Mouse (Mus musculus) MEL (cell line): ENCODE results near the gene Pikfyve. TPM values are rescaled to one million over a fixed set of nuclear protein-coding genes. Genes with fewer than 3 reads are reported as not detected.
A peak's percentile ranks its signal among the peaks of the same experiment; 100 is the strongest.

ENCODE experiments used
- DNase-seq: peaks from one replicate; pipeline ENCODE4 v3.0.0; 2011; ENCODE audit warnings: low read depth, low spot score
- H3K27ac ChIP-seq: 2 replicates; pipeline ENCODE4 v1.5.1; 2012; ENCODE audit warnings: low read depth, mild to moderate bottlenecking, control low read depth, low read length, moderate library complexity; ENCODE audit not compliant: control insufficient read depth
- H3K27me3 ChIP-seq, 2 experiments: fragments of 150-350 bp in 1 of 2; sonication (generic) in 1 of 2; 2 replicates each; pipeline ENCODE4 v1.6.1; 2012; ENCODE audit warnings: low read length in 2 of 2, mild to moderate bottlenecking in 2 of 2, improper control_type of control experiment in 1 of 2, moderate library complexity in 1 of 2; ENCODE audit not compliant: insufficient read depth in 2 of 2, control insufficient read depth in 1 of 2
- H3K36me3 ChIP-seq, 2 experiments: 2 replicates each; pipeline ENCODE4 v1.6.1; 2012 to 2014; ENCODE audit warnings: low read length in 2 of 2, improper control_type of control experiment in 1 of 2, inconsistent platforms in 1 of 2, mild to moderate bottlenecking in 1 of 2; ENCODE audit not compliant: insufficient read depth in 2 of 2, control insufficient read depth in 1 of 2
- H3K4me1 ChIP-seq, 2 experiments: fragments of 150-350 bp in 1 of 2; sonication (generic) in 1 of 2; 2 replicates each; pipeline ENCODE4 v1.6.1; 2012; ENCODE audit warnings: low read length in 2 of 2, improper control_type of control experiment in 1 of 2, mild to moderate bottlenecking in 1 of 2; ENCODE audit not compliant: insufficient read depth in 2 of 2, control insufficient read depth in 1 of 2
- H3K4me3 ChIP-seq, 2 experiments: fragments of 150-350 bp in 1 of 2; sonication (generic) in 1 of 2; 2 replicates each; pipeline ENCODE4 v1.5.1; 2012; ENCODE audit warnings: low read depth in 2 of 2, low read length in 2 of 2, mild to moderate bottlenecking in 2 of 2, moderate library complexity in 2 of 2, control low read depth in 1 of 2, improper control_type of control experiment in 1 of 2; ENCODE audit not compliant: control insufficient read depth in 1 of 2, insufficient read depth in 1 of 2
- H3K79me2 ChIP-seq: 2 replicates; pipeline ENCODE4 v1.6.1; 2012; ENCODE audit warnings: mild to moderate bottlenecking, low read length, moderate library complexity; ENCODE audit not compliant: control insufficient read depth, poor library complexity, insufficient read depth
- H3K9ac ChIP-seq: 2 replicates; pipeline ENCODE4 v1.6.1; 2012; ENCODE audit warnings: low read depth, mild to moderate bottlenecking, control low read depth, low read length, moderate library complexity; ENCODE audit not compliant: control insufficient read depth, poor library complexity, severe bottlenecking
- H3K9me3 ChIP-seq: fragments of 150-350 bp; sonication (generic); replicated peaks from 2 replicates; pipeline ENCODE4 v1.6.1; 2012; ENCODE audit warnings: mild to moderate bottlenecking, low read length, improper control_type of control experiment, moderate library complexity; ENCODE audit not compliant: insufficient read depth
- CHD2 ChIP-seq: IDR thresholded peaks from 2 replicates; pipeline ENCODE4 v1.6.1; 2011; ENCODE audit warnings: low read length, improper control_type of control experiment
- CTCF ChIP-seq, 3 experiments: IDR thresholded peaks in 2 of 3; conservative IDR thresholded peaks in 1 of 3; 2 replicates each; pipeline ENCODE4 v1.5.1; 2011 to 2012; ENCODE audit warnings: low read length in 3 of 3, low read depth in 2 of 3, mild to moderate bottlenecking in 2 of 3, improper control_type of control experiment in 1 of 3, inconsistent platforms in 1 of 3, mixed read lengths in 1 of 3, moderate library complexity in 1 of 3; ENCODE audit not compliant: control insufficient read depth in 1 of 3, insufficient read depth in 1 of 3, poor library complexity in 1 of 3, severe bottlenecking in 1 of 3
- E2F4 ChIP-seq: IDR thresholded peaks from 2 replicates; pipeline ENCODE4 v1.6.1; 2011; ENCODE audit warnings: low read depth, low read length, improper control_type of control experiment, borderline replicate concordance
- EP300 ChIP-seq, 2 experiments: IDR thresholded peaks; 2 replicates each; pipeline ENCODE4 v1.6.1; 2011; ENCODE audit warnings: improper control_type of control experiment in 2 of 2, low read length in 2 of 2, low read depth in 1 of 2, mild to moderate bottlenecking in 1 of 2
- GATA1 ChIP-seq: IDR thresholded peaks from 2 replicates; pipeline ENCODE4 v1.6.1; 2011; ENCODE audit warnings: low read depth, low read length, improper control_type of control experiment
- HCFC1 ChIP-seq: IDR thresholded peaks from 2 replicates; pipeline ENCODE4 v1.6.1; 2012; ENCODE audit warnings: low read depth, mild to moderate bottlenecking, inconsistent platforms, low read length, improper control_type of control experiment, moderate library complexity
- JUND ChIP-seq: IDR thresholded peaks from 2 replicates; pipeline ENCODE4 v1.6.1; 2011; ENCODE audit warnings: low read depth, mild to moderate bottlenecking, improper control_type of control experiment, low read length
- KAT2A ChIP-seq: conservative IDR thresholded peaks from 2 replicates; pipeline ENCODE4 v1.6.1; 2012; ENCODE audit warnings: low read depth, low read length, improper control_type of control experiment, inconsistent platforms
- MAFK ChIP-seq: IDR thresholded peaks from 2 replicates; pipeline ENCODE4 v1.6.1; 2011; ENCODE audit warnings: low read depth, mild to moderate bottlenecking, low read length, improper control_type of control experiment, borderline replicate concordance
- MAX ChIP-seq: IDR thresholded peaks from 2 replicates; pipeline ENCODE4 v1.6.1; 2011; ENCODE audit warnings: low read length, improper control_type of control experiment
- MAZ ChIP-seq: IDR thresholded peaks from 2 replicates; pipeline ENCODE4 v1.6.1; 2012; ENCODE audit warnings: low read depth, mild to moderate bottlenecking, inconsistent platforms, low read length, improper control_type of control experiment
- NRF1 ChIP-seq: IDR thresholded peaks from 2 replicates; pipeline ENCODE4 v1.6.1; 2014; ENCODE audit warnings: low read depth, mild to moderate bottlenecking, inconsistent platforms, low read length, improper control_type of control experiment, moderate library complexity; ENCODE audit not compliant: poor library complexity, insufficient read depth, severe bottlenecking
- POLR2A ChIP-seq, 2 experiments: IDR thresholded peaks; 2 replicates each; pipeline ENCODE4 v1.6.1; 2011 to 2012; ENCODE audit warnings: low read length in 2 of 2, mild to moderate bottlenecking in 2 of 2, control low read depth in 1 of 2, improper control_type of control experiment in 1 of 2, low read depth in 1 of 2, moderate library complexity in 1 of 2; ENCODE audit not compliant: control insufficient read depth in 1 of 2, insufficient read depth in 1 of 2, poor library complexity in 1 of 2
- POLR2AphosphoS2 ChIP-seq: IDR thresholded peaks from 2 replicates; pipeline ENCODE4 v1.6.1; 2011; ENCODE audit warnings: low read length, improper control_type of control experiment
- RCOR1 ChIP-seq: IDR thresholded peaks from 2 replicates; pipeline ENCODE4 v1.6.1; 2012; ENCODE audit warnings: low read depth, mild to moderate bottlenecking, inconsistent platforms, low read length, improper control_type of control experiment
- SMC3 ChIP-seq: IDR thresholded peaks from 2 replicates; pipeline ENCODE4 v1.6.1; 2011; ENCODE audit warnings: low read depth, low read length, improper control_type of control experiment
- TBP ChIP-seq: IDR thresholded peaks from 2 replicates; pipeline ENCODE4 v1.8.0; 2011; ENCODE audit warnings: low read depth, low read length, improper control_type of control experiment
- TCF12 ChIP-seq: IDR thresholded peaks from 2 replicates; pipeline ENCODE4 v1.6.1; 2014; ENCODE audit warnings: low read depth, mild to moderate bottlenecking, inconsistent platforms, low read length, improper control_type of control experiment, moderate library complexity
- USF1 ChIP-seq: IDR thresholded peaks from 2 replicates; pipeline ENCODE4 v1.6.1; 2014; ENCODE audit warnings: low read depth, mild to moderate bottlenecking, inconsistent platforms, low read length, improper control_type of control experiment, moderate library complexity
- ZC3H11A ChIP-seq: IDR thresholded peaks from 2 replicates; pipeline ENCODE4 v1.6.1; 2012; ENCODE audit warnings: low read depth, mild to moderate bottlenecking, inconsistent platforms, low read length, improper control_type of control experiment
- ZKSCAN1 ChIP-seq: IDR thresholded peaks from 2 replicates; pipeline ENCODE4 v1.6.1; 2012; ENCODE audit warnings: low read depth, mild to moderate bottlenecking, inconsistent platforms, low read length, improper control_type of control experiment, moderate library complexity
- polyA plus RNA-seq, 2 experiments: library from polyadenylated mRNA; stranded (reverse) in 1 of 2; unstranded in 1 of 2; fragments of >175 nt in 1 of 2; fragments of >200 nt in 1 of 2; gene quantifications; 2 replicates each; pipeline versions ENCODE4 v1.2.1 to v1.2.4; 2012; ENCODE audit warnings: low replicate concordance in 2 of 2, low read depth in 1 of 2; ENCODE audit not compliant: insufficient read length in 2 of 2, insufficient read depth in 1 of 2, missing spikeins in 1 of 2
- total RNA-seq: library from RNA; depleted of rRNA; stranded (reverse); fragments of 300-350 nt; gene quantifications from 2 replicates; pipeline ENCODE4 v1.2.3, GENCODE M21; 2012

The Pikfyve gene
- total and polyA plus RNA-seq, 3 experiments, result 11.5 to 13.3 TPM; not detected in 1

DNA sequence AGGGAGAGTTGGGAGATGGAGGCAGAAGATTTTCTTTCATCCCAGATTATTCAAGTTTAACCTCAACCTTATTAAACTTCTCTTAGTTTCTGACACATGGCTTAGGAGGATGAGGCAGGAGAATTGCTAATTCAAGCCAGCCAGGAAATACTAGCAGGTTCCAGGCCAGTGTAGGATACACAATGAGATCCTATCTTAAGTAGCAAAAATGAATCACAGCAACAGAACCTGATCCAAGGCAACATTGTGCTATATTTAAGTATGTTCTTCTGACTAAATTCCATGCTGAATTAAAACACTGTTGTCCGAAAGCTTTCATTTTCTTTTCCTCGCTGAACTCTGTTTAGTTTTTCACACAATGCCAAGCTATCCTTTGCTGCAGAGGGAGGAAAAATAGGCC is 6.7 kb downstream of the Pikfyve start:
- H3K4me1 ChIP-seq, result peaks cover 0 to 3% of the 10 kb centered on the region in 2 experiments; a peak in 1 of 4 replicates
- peaks cover 7% of the 10 kb centered on the region for H3K79me2 ChIP-seq
- H3K36me3 ChIP-seq, result peaks cover 6 to 17% of the 10 kb centered on the region in 2 experiments
- no peak for TF ChIP-seq ZC3H11A
- no peak for TF ChIP-seq POLR2AphosphoS2
- TF ChIP-seq ZKSCAN1, result no peak
- no peak for TF ChIP-seq POLR2A (IDR thresholded peaks at IDR 0.05; ENCODE audit: control insufficient read depth in 1 of 2, insufficient read depth in 1 of 2, low read depth in 1 of 2, low read length in 2 of 2, poor library complexity in 1 of 2)
- no peak for TF ChIP-seq JUND
- no peak for TF ChIP-seq MAFK
- no peak for DNase-seq
- no peaks in the 10 kb centered on the region for H3K27me3 ChIP-seq
- H3K9me3 ChIP-seq, result no peaks in the 10 kb centered on the region
- no peak overlapping the region for H3K9ac ChIP-seq
- no peak overlapping the region for H3K4me3 ChIP-seq
- H3K27ac ChIP-seq, result no peak overlapping the region

DNA sequence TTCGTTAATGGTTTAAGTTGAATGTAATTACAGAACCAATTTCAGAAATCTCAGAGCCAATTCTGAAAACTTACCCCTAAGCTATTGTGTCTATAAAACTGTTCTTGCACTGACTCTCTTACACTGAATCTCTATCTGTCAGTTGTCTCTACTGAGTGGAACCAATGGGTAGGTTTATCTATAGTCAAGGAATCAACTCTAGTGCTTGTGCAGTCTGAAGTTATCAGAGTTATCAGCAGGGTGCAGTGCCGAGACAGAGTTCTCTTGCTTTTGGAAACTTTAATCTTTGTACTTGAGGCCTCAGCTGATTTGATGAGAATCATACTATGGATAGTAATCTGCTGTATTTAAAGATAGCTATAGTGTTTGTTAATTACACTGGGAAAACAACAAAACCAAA is 11.9 kb downstream of the Pikfyve start:
- H3K36me3 ChIP-seq, result peaks cover 4 to 11% of the 10 kb centered on the region in 2 experiments
- no peak overlapping the region for H3K9ac ChIP-seq
- H3K9me3 ChIP-seq, result no peaks in the 10 kb centered on the region
- no peaks in the 10 kb centered on the region for H3K27me3 ChIP-seq
- no peak overlapping the region for H3K4me3 ChIP-seq
- DNase-seq, result peak; percentile 16
- TF ChIP-seq TCF12 (0 out of 2 replicates have a peak, but pooled peaks have one; percentile 40), USF1 (no peak), EP300 (IDR thresholded peaks at IDR 0.05; ENCODE audit: low read depth in 1 of 2, low read length in 2 of 2) (peak; percentile 8 to 9; a peak in 1 of 4 replicates), GATA1 (peak; percentile 61)
- H3K4me1 ChIP-seq, result no peaks in the 10 kb centered on the region; a peak in 1 of 4 replicates
- H3K27ac ChIP-seq, result no peak overlapping the region
- H3K79me2 ChIP-seq, result no peaks in the 10 kb centered on the region

DNA sequence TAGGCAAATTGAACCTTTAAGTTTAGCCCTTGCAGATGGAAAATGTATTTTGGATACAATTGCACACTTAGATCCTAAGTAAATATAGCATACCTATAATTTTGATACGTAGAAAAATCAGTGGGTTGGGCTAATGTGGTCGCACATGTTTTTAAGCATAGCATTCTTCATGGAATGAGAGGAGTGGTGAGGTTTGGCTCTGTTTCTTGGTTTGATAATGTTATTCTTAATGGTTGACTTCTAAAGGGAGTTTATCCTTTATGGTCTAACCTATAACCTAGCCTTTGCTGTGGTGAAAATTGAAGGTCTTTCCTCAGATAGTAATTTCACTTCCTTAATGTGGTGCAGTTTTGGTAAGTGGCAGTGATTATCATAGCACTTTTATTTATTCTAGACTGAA is 12.4 kb downstream of the Pikfyve start:
- H3K4me3 ChIP-seq, result no peak overlapping the region
- H3K4me1 ChIP-seq, result no peaks in the 10 kb centered on the region; a peak in 1 of 4 replicates
- peaks cover 4 to 11% of the 10 kb centered on the region in 2 experiments for H3K36me3 ChIP-seq
- DNase-seq, result no peak
- no peaks in the 10 kb centered on the region for H3K27me3 ChIP-seq
- H3K79me2 ChIP-seq, result no peaks in the 10 kb centered on the region
- H3K9ac ChIP-seq, result no peak overlapping the region
- no peaks in the 10 kb centered on the region for H3K9me3 ChIP-seq
- TF ChIP-seq E2F4 (no peak), CHD2 (no peak), RCOR1 (no peak), KAT2A (no peak), MAFK (no peak), TCF12 (no peak), CTCF (IDR thresholded peaks at IDR 0.05 in 2 of 3, conservative IDR thresholded peaks at IDR 0.05 in 1 of 3; ENCODE audit: control insufficient read depth in 1 of 3, insufficient read depth in 1 of 3, low read depth in 2 of 3, low read length in 3 of 3, poor library complexity in 1 of 3, severe bottlenecking in 1 of 3) (no peak), POLR2A (IDR thresholded peaks at IDR 0.05; ENCODE audit: control insufficient read depth in 1 of 2, insufficient read depth in 1 of 2, low read depth in 1 of 2, low read length in 2 of 2, poor library complexity in 1 of 2) (no peak), TBP (no peak), USF1 (no peak), MAZ (no peak), HCFC1 (no peak), SMC3 (no peak), MAX (no peak), NRF1 (no peak)
- TF ChIP-seq, all 39 proteins: peak for 0
- no peak overlapping the region for H3K27ac ChIP-seq
